Mouse (Mus musculus) heart, embryonic 11.5 days (tissue): ENCODE measurements at regions not wholly inside any gene's neighbourhood (a gene's known extent, or its start where the extent isn't known, plus 50 kb on each side); places are given as distances from the start of the nearest gene placed in this dataset.

ENCODE experiments used
- ATAC-seq: fragments of 200-750 bp; cut with Nextera tagmentation; replicated peaks from 2 replicates; pipeline ENCODE4 v1.8.0; 2017; ENCODE audit warnings: moderate library complexity; ENCODE audit not compliant: insufficient number of reproducible peaks, low FRiP score, low TSS enrichment
- H3K27ac ChIP-seq: fragments of 300-500 bp; sonication (generic); 2 replicates; pipeline ENCODE4 v1.5.1; 2014; ENCODE audit warnings: mild to moderate bottlenecking, low read depth, low read length
- H3K27me3 ChIP-seq: fragments of 300-500 bp; sonication (generic); 2 replicates; pipeline ENCODE4 v1.6.1; 2014; ENCODE audit warnings: mild to moderate bottlenecking, low read length, mixed read lengths; ENCODE audit not compliant: control insufficient read depth, insufficient read depth
- H3K36me3 ChIP-seq: fragments of 300-500 bp; sonication (generic); 2 replicates; pipeline ENCODE4 v1.6.1; 2014; ENCODE audit warnings: mild to moderate bottlenecking, low read length, moderate library complexity, mixed read lengths; ENCODE audit not compliant: control insufficient read depth, insufficient read depth
- H3K4me1 ChIP-seq: fragments of 300-500 bp; sonication (generic); 2 replicates; pipeline ENCODE4 v1.6.1; 2014; ENCODE audit warnings: low read length; ENCODE audit not compliant: control insufficient read depth, insufficient read depth
- H3K4me2 ChIP-seq: fragments of 300-500 bp; sonication (generic); 2 replicates; pipeline ENCODE4 v1.6.1; 2014; ENCODE audit warnings: mild to moderate bottlenecking, moderate library complexity
- H3K4me3 ChIP-seq: fragments of 300-500 bp; sonication (generic); 2 replicates; pipeline ENCODE4 v1.5.1; 2014; ENCODE audit warnings: low read depth, low read length
- H3K9ac ChIP-seq: fragments of 300-500 bp; sonication (generic); 2 replicates; pipeline ENCODE4 v1.6.1; 2014; ENCODE audit warnings: mild to moderate bottlenecking, low read depth, low read length, moderate library complexity
- H3K9me3 ChIP-seq: fragments of 300-500 bp; sonication (generic); replicated peaks from 2 replicates; pipeline ENCODE4 v1.6.1; 2016; ENCODE audit warnings: low read length; ENCODE audit not compliant: control insufficient read depth
- WGBS: fragments of 180-500 bp; shearing (Covaris S2); extraction: QIAGEN DNeasy Blood & Tissue Kit; methylation state at CpG from one replicate; pipeline ENCODE4 v1.1.7; 2014; ENCODE audit not compliant: insufficient replicate concordance; 5-methylcytosine and 5-hydroxymethylcytosine counted together

DNA sequence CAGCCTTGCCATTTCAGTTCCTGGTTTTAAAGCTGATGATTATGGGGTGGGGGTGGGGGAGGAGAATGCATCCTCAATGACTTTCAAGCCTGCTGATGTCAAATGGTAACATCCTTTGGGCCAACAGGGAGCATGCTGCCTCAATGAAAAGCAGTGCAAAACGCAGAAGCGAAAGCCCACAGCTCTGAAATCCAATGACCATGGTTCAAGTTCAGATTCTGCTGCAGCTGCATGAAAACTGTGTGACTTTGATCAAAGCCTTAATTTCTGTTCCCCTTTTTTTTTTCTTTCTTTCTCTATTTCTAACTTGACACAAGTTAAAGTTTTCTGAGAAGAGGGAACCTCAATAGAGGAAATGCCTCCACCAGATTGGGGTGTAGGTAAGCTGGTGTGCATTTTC lies 350.4 kb downstream of the Mllt3 start:
- H3K4me2 ChIP-seq = no peak overlapping the region
- no peak overlapping the region for H3K4me3 ChIP-seq
- no peaks in the 10 kb centered on the region for H3K36me3 ChIP-seq
- H3K4me1 ChIP-seq = no peaks in the 10 kb centered on the region
- H3K9me3 ChIP-seq = no peaks in the 10 kb centered on the region
- H3K9ac ChIP-seq = no peak overlapping the region
- WGBS = 85% methylated on average over 2 of the region's 2 CpGs
- no peak for ATAC-seq
- no peak overlapping the region for H3K27ac ChIP-seq
- H3K27me3 ChIP-seq = no peaks in the 10 kb centered on the region

DNA sequence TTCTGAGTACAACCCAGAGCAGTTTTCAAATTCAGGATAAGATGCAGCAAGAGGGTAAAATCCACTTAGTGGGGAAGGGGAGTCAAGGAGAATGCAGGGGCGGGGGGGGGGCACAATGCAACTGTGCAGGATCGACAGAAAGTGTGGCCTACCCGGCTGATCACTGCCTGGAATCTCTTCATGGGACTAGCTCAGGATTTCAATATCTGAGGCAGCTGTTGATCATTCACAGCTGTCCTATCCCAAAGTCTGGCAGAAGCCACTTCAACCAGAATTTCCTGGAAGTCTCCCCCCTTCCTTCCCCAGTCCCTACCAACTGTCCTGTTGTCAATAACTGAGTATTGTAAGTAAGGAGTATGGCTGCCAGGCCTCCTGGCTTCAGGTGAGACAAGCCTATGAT lies 362.1 kb downstream of the Mllt3 start:
- ATAC-seq = no peak
- H3K27ac ChIP-seq = no peak overlapping the region
- H3K27me3 ChIP-seq = no peaks in the 10 kb centered on the region
- H3K4me2 ChIP-seq = no peak overlapping the region
- no peaks in the 10 kb centered on the region for H3K9me3 ChIP-seq
- H3K9ac ChIP-seq = no peak overlapping the region
- H3K4me1 ChIP-seq = no peaks in the 10 kb centered on the region
- no peak overlapping the region for H3K4me3 ChIP-seq
- no peaks in the 10 kb centered on the region for H3K36me3 ChIP-seq
- WGBS = 60% methylated on average over 3 of the region's 3 CpGs

DNA sequence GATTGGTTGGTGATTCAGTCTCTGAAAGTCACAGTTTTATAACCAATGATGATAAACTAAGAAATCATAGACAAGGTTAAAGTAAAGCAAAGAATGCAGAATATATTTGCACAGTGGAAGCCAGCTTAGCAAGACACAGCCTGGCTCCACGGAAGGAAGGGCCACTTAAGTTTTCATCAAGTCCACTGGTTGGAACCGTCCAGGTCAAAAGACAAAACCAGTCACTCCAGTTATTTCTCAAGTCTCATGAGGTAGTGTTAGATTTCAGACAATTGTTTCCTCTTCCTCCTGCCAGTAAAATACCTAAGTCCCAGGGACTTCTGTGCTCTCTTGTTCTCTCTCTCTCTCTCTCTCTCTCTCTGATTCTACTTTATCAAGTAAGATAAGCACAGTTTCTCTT lies 363.0 kb downstream of the Mllt3 start:
- no peaks in the 10 kb centered on the region for H3K36me3 ChIP-seq
- H3K4me1 ChIP-seq = no peaks in the 10 kb centered on the region
- H3K4me2 ChIP-seq = no peak overlapping the region
- H3K9ac ChIP-seq = no peak overlapping the region
- H3K9me3 ChIP-seq = no peaks in the 10 kb centered on the region
- H3K4me3 ChIP-seq = no peak overlapping the region
- 37% methylated on average over 2 of the region's 2 CpGs for WGBS
- no peaks in the 10 kb centered on the region for H3K27me3 ChIP-seq
- no peak overlapping the region for H3K27ac ChIP-seq
- no peak for ATAC-seq

DNA sequence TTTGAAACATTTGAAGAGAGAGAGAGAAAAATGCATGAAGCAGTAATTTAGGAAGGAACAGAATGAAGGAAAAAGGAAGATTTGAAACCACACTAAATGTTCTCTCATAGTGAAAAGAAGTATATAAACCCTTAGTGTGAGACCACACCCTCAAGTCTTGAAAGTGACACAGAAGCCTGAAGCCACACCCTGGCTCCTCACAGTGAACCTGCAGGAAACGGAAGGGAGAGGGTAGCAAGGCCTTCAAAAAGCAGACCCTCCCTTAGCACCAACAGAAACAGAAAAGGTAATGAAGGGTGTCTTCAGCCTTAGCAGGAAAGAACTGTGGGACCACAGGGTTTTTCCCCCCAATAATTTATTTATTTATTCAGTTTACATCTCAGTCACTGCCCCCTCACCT lies 363.7 kb downstream of the Mllt3 start:
- Histone ChIP-seq H3K27ac (no peak overlapping the region), H3K27me3 (no peaks in the 10 kb centered on the region), H3K9ac (no peak overlapping the region), H3K4me3 (no peak overlapping the region), H3K36me3 (no peaks in the 10 kb centered on the region), H3K9me3 (no peaks in the 10 kb centered on the region), H3K4me1 (no peaks in the 10 kb centered on the region), H3K4me2 (no peak overlapping the region)
- 80% methylated on average over 1 of the region's 1 CpGs for WGBS
- no peak for ATAC-seq

DNA sequence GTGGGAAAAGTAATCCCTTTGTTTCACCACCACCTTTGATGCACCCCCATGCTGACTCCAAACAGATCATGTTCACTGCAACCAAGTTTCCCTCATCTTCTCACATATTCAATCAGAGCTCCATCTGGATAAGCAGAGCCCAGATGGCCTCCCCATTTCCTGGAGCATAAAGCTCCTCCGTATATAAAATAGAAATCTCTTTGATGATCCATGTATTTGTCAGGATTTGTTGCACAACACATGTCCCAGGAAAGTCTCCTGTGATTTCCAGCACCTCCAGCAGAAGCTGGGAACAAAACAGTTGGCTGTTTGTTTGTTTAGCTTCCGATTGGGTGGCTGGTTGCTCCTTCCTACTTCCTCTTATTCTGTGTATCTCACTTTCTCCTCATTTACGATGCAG lies 364.9 kb downstream of the Mllt3 start:
- ATAC-seq = no peak

DNA sequence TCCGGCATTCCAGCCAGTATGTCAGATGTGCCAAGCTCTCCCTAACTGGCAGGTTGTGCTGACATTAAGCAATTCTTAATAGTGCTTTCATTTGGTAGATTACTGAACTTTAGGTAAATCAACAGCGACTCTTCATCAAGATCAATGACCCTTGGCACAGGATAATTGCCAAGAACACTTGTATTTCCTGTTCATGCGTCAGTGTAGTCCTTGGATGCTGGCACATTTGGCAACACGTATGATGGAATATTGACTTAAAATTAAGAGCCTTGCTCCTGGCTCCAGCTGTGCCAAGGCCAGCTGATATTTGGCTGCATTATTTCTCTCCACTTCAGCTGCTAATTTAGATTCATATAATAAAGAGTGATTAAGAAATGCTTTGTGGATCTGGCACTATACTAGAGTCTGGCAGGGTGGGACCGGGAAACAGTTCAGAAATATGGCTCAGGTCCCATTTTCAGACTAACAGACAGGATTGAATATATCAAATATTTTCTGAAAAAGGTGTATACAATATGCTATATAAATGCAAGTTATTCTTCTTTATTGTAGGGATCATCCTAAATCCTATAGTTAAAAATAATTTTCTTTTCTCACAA lies 365.5 kb downstream of the Mllt3 start:
- WGBS = 88% methylated on average over 5 of the region's 5 CpGs

More for the DNA sequence above, 364.9 kb downstream of the Mllt3 start:
- WGBS = 25% methylated on average over 3 of the region's 3 CpGs
- Histone ChIP-seq H3K4me1 (0 out of 2 replicates have a peak, but pooled peaks cover 4% of the 10 kb centered on the region), H3K4me2 (no peak overlapping the region), H3K9ac (no peak overlapping the region), H3K36me3 (no peaks in the 10 kb centered on the region), H3K9me3 (no peaks in the 10 kb centered on the region), H3K4me3 (no peak overlapping the region), H3K27ac (no peak overlapping the region), H3K27me3 (no peaks in the 10 kb centered on the region)

DNA sequence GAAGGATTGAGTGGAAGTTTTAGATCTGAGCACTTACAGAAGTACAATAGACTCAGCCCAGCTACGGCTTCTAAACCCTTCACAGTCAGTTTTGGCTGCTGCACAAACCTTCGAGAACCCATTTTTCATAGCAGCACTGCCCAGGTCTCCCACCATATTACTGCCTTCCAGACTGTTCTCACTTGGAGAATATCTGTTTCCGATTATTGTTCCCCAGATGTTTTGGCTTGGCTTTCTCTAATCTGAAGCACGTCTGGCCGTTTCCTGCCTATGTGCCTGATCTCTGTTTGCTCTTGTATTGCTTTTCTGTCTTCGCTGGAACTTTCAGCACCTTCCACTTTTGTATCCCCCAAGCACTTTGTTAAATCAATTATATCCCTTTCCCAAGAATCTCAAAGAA lies 368.0 kb downstream of the Mllt3 start:
- Histone ChIP-seq H3K4me1 (peaks cover 12% of the 10 kb centered on the region; the same call in 1 of the 2 replicates), H3K9ac (no peak overlapping the region), H3K27me3 (no peaks in the 10 kb centered on the region), H3K27ac (no peak overlapping the region), H3K36me3 (no peaks in the 10 kb centered on the region), H3K4me3 (no peak overlapping the region), H3K4me2 (no peak overlapping the region), H3K9me3 (no peaks in the 10 kb centered on the region)
- 61% methylated on average over 6 of the region's 6 CpGs for WGBS
- ATAC-seq = no peak

More for the DNA sequence above, 365.5 kb downstream of the Mllt3 start:
- H3K27me3 ChIP-seq = no peaks in the 10 kb centered on the region
- H3K36me3 ChIP-seq = no peaks in the 10 kb centered on the region
- H3K9me3 ChIP-seq = no peaks in the 10 kb centered on the region
- no peak overlapping the region for H3K4me2 ChIP-seq
- no peak for ATAC-seq
- peaks cover 8% of the 10 kb centered on the region; the same call in 1 of the 2 replicates for H3K4me1 ChIP-seq
- H3K9ac ChIP-seq = no peak overlapping the region
- no peak overlapping the region for H3K27ac ChIP-seq
- no peak overlapping the region for H3K4me3 ChIP-seq

DNA sequence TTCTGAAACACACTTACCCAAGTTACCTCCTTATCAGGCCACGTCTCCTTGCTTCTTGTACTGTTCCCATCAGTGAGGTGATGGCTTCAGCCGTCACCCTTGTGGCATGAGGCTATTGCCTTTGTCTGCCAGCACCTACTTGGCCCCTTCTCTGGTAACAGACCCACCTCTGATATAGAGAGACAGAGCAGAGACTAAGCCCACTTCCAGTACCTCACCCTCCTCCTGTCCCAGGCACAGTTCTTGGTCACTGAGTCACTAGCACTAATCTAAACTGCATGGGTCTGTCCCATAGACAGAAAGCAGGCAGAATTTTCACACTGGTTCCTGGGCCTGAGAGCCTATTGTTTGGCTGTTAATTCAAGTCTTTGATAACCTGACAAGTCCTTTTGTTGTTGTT lies 370.3 kb downstream of the Mllt3 start:
- ATAC-seq = peak; percentile 74

DNA sequence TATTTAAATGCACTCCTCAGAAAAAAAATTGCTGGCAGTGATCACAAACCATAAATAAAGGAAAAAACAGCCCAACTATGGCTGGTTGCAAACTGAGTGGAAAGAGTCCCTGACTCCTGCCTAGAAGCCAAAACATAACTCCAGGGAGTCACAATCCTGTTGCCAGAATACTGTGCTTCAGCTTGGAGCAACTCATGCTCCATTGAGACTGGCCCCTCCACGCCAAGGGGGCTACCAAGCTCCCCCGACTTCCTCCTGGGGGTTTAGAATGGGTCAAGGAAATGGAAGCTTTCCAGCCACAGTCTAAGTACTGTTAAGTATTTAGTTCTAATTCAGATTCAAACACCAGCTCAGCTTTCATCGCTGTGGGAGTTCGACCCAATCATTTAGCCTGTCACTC lies 374.8 kb downstream of the Mllt3 start:
- no peaks in the 10 kb centered on the region for H3K36me3 ChIP-seq
- H3K9ac ChIP-seq = no peak overlapping the region
- peak overlapping the region; percentile 70 for H3K27ac ChIP-seq
- no peaks in the 10 kb centered on the region for H3K9me3 ChIP-seq
- WGBS = 40% methylated on average over 4 of the region's 4 CpGs
- H3K4me3 ChIP-seq = no peak overlapping the region
- H3K4me1 ChIP-seq = peaks cover 29% of the 10 kb centered on the region
- no peaks in the 10 kb centered on the region for H3K27me3 ChIP-seq
- no peak for ATAC-seq
- no peak overlapping the region for H3K4me2 ChIP-seq

More for the DNA sequence above, 370.3 kb downstream of the Mllt3 start:
- H3K4me2 ChIP-seq = no peak overlapping the region
- WGBS = 34% methylated on average over 2 of the region's 2 CpGs
- no peaks in the 10 kb centered on the region for H3K27me3 ChIP-seq
- no peak overlapping the region for H3K4me3 ChIP-seq
- no peak overlapping the region for H3K9ac ChIP-seq
- peaks cover 25% of the 10 kb centered on the region for H3K4me1 ChIP-seq
- H3K36me3 ChIP-seq = no peaks in the 10 kb centered on the region
- peak overlapping the region; percentile 36; the same call in 1 of the 2 replicates for H3K27ac ChIP-seq
- no peaks in the 10 kb centered on the region for H3K9me3 ChIP-seq
